Mouse (Mus musculus): Measurements from ENCODE around the gene Dok5. TPM values are rescaled to one million over a fixed set of nuclear protein-coding genes. Genes with fewer than 3 reads are reported as not detected.

Gene Dok5
- under 1 TPM in 1 of 2 experiments, not detected in 1; 0.26 TPM for polyA plus RNA-seq (2017; shearing (Covaris generic))

DNA sequence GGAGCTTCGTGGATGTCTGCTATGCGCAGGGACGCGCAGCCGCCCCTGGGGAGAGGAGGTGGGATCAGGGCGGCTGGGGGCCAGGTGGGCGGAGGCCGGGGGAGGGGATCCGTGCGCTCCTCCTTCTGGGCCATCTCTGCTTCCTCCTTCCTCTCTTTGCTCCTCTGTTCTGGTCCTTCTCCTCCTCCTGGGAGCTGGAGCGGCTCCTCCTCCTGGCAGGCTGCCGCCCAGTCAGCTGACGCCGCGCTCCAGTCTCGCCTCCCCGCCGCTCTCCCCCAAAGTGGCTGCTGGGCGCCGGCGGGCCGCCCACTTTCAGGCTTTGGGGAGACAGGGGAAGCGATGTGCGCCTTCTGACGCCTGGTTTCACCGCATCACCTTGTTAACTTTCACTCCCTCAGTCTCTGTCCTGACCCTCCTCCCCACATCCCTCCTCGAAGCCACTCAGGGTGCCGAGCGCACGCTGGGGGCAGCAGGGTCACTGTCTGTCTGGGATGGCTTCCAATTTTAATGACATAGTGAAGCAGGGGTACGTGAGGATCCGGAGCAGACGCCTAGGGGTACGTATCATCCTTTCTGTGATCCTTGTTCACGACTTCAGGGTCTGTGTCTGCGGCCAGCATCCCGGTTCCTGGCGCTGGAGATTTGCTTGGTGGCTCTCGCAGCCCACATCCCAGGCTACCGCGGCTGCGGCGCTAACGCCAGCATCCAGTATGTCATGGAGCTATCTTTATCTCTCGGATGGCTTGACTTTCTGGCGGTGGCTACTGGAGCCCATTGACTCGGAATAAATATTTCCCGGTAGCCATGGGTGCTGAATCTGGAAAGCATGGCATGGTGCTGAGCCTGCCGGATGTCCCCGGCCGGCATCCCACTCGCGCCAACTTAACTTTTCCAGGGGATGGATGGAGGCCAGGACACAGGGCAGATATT, at the start of gene Dok5:
Gene Dok5 (plus strand): TSS at position 176 of the 930 bp plus-strand sequence.

Other genes starting within 250 kb of the Dok5 start
- 10 to 100 TPM; 35.9 to 37.1 TPM for gene Pfdn4, start 235.4 kb upstream of the Dok5 start, polyA plus RNA-seq (2017; shearing (Covaris generic))
- under 1 TPM; 0.07 to 0.61 TPM for gene Cyp24a1, start 234.7 kb upstream of the Dok5 start, polyA plus RNA-seq (2017; shearing (Covaris generic))
- not detected for gene 4930470P17Rik, start 129.8 kb upstream of the Dok5 start, polyA plus RNA-seq (2017; shearing (Covaris generic))